Mouse (Mus musculus): ENCODE measurements around the gene Lrrc74a. TPM values are rescaled to one million over a fixed set of nuclear protein-coding genes. Genes with fewer than 3 reads are reported as not detected.

The Lrrc74a gene
- polyA plus RNA-seq, 1 experiment, result 0.08 TPM

GRCm38 (mm10) chr12:86690700-86691485 is 43.3 kb upstream of the Lrrc74a start:
- no peak overlapping the region for H3K4me3 ChIP-seq (ENCODE audit: control insufficient read depth, insufficient read depth, low read length)
- peaks cover 28% of the 10 kb centered on the region for H3K4me1 ChIP-seq (replicated peaks; ENCODE audit: control insufficient read depth, insufficient read depth, low read length)
- H3K36me3 ChIP-seq (ENCODE audit: control insufficient read depth, insufficient read depth, low read length), result no peaks in the 10 kb centered on the region
- no peak for DNase-seq
- no peaks in the 10 kb centered on the region for H3K27me3 ChIP-seq (ENCODE audit: control insufficient read depth, insufficient read depth, low read length)
- TF ChIP-seq CTCF (IDR thresholded peaks at IDR 0.05; ENCODE audit: borderline replicate concordance, control insufficient read depth, extremely low read depth, insufficient read depth, low read length, poor library complexity) (no peak), POLR2A (IDR thresholded peaks at IDR 0.05; ENCODE audit: control insufficient read depth, extremely low read depth, insufficient read depth, low read length, poor library complexity) (no peak)
- no peak overlapping the region for H3K27ac ChIP-seq (ENCODE audit: control insufficient read depth, insufficient read depth, low read length)
- WGBS, result 86% methylated on average over 12 of the region's 12 CpGs

GRCm38 (mm10) chr12:86692471-86693356 is 41.5 kb upstream of the Lrrc74a start:
- Histone ChIP-seq H3K27me3 (ENCODE audit: control insufficient read depth, insufficient read depth, low read length) (no peaks in the 10 kb centered on the region), H3K36me3 (ENCODE audit: control insufficient read depth, insufficient read depth, low read length) (no peaks in the 10 kb centered on the region), H3K4me3 (ENCODE audit: control insufficient read depth, insufficient read depth, low read length) (no peak overlapping the region), H3K4me1 (replicated peaks; ENCODE audit: control insufficient read depth, insufficient read depth, low read length) (peaks cover 18% of the 10 kb centered on the region), H3K27ac (ENCODE audit: control insufficient read depth, insufficient read depth, low read length) (no peak overlapping the region)
- DNase-seq, result no peak
- TF ChIP-seq POLR2A (IDR thresholded peaks at IDR 0.05; ENCODE audit: control insufficient read depth, extremely low read depth, insufficient read depth, low read length, poor library complexity), result no peak
- WGBS, result 69% methylated on average over 5 of the region's 5 CpGs

GRCm38 (mm10) chr12:86693389-86693788 is 40.8 kb upstream of the Lrrc74a start:
- no peak overlapping the region for H3K4me3 ChIP-seq (ENCODE audit: control insufficient read depth, insufficient read depth, low read length)
- no peaks in the 10 kb centered on the region for H3K27me3 ChIP-seq (ENCODE audit: control insufficient read depth, insufficient read depth, low read length)
- H3K4me1 ChIP-seq (replicated peaks; ENCODE audit: control insufficient read depth, insufficient read depth, low read length), result peaks cover 17% of the 10 kb centered on the region
- no peak for DNase-seq
- H3K27ac ChIP-seq (ENCODE audit: control insufficient read depth, insufficient read depth, low read length), result no peak overlapping the region
- no peaks in the 10 kb centered on the region for H3K36me3 ChIP-seq (ENCODE audit: control insufficient read depth, insufficient read depth, low read length)
- no peak for TF ChIP-seq POLR2A (IDR thresholded peaks at IDR 0.05; ENCODE audit: control insufficient read depth, extremely low read depth, insufficient read depth, low read length, poor library complexity)
- TF ChIP-seq CTCF (IDR thresholded peaks at IDR 0.05; ENCODE audit: borderline replicate concordance, control insufficient read depth, extremely low read depth, insufficient read depth, low read length, poor library complexity), result no peak

GRCm38 (mm10) chr12:86694441-86694840 is 39.7 kb upstream of the Lrrc74a start:
- whole genome bisulfite sequencing, result 93% methylated on average over 1 of the region's 1 CpGs
- Histone ChIP-seq H3K4me3 (ENCODE audit: control insufficient read depth, insufficient read depth, low read length) (no peak overlapping the region), H3K27me3 (ENCODE audit: control insufficient read depth, insufficient read depth, low read length) (no peaks in the 10 kb centered on the region), H3K4me1 (replicated peaks; ENCODE audit: control insufficient read depth, insufficient read depth, low read length) (peaks cover 17% of the 10 kb centered on the region), H3K27ac (ENCODE audit: control insufficient read depth, insufficient read depth, low read length) (no peak overlapping the region), H3K36me3 (ENCODE audit: control insufficient read depth, insufficient read depth, low read length) (no peaks in the 10 kb centered on the region)
- no peak for TF ChIP-seq CTCF (IDR thresholded peaks at IDR 0.05; ENCODE audit: borderline replicate concordance, control insufficient read depth, extremely low read depth, insufficient read depth, low read length, poor library complexity)
- no peak for TF ChIP-seq POLR2A (IDR thresholded peaks at IDR 0.05; ENCODE audit: control insufficient read depth, extremely low read depth, insufficient read depth, low read length, poor library complexity)
- DNase-seq, result no peak

- WGBS, result 89% methylated on average over 2 of the region's 2 CpGs
- no peaks in the 10 kb centered on the region for H3K36me3 ChIP-seq (ENCODE audit: control insufficient read depth, insufficient read depth, low read length)
- peaks cover 7% of the 10 kb centered on the region for H3K4me1 ChIP-seq (replicated peaks; ENCODE audit: control insufficient read depth, insufficient read depth, low read length)
- H3K27me3 ChIP-seq (ENCODE audit: control insufficient read depth, insufficient read depth, low read length), result no peaks in the 10 kb centered on the region
- TF ChIP-seq CTCF (IDR thresholded peaks at IDR 0.05; ENCODE audit: borderline replicate concordance, control insufficient read depth, extremely low read depth, insufficient read depth, low read length, poor library complexity), result no peak
- TF ChIP-seq POLR2A (IDR thresholded peaks at IDR 0.05; ENCODE audit: control insufficient read depth, extremely low read depth, insufficient read depth, low read length, poor library complexity), result no peak
- no peak overlapping the region for H3K27ac ChIP-seq (ENCODE audit: control insufficient read depth, insufficient read depth, low read length)
- no peak overlapping the region for H3K4me3 ChIP-seq (ENCODE audit: control insufficient read depth, insufficient read depth, low read length)
- no peak for DNase-seq
These were observed 36.2 kb upstream of the Lrrc74a start for GRCm38 (mm10) chr12:86697996-86698395.

- DNase-seq, result no peak
- Histone ChIP-seq H3K36me3 (ENCODE audit: control insufficient read depth, insufficient read depth, low read length) (no peaks in the 10 kb centered on the region), H3K4me3 (ENCODE audit: control insufficient read depth, insufficient read depth, low read length) (no peak overlapping the region), H3K27ac (ENCODE audit: control insufficient read depth, insufficient read depth, low read length) (no peak overlapping the region), H3K4me1 (replicated peaks; ENCODE audit: control insufficient read depth, insufficient read depth, low read length) (peaks cover 3% of the 10 kb centered on the region; the same call in 1 of the 2 replicates), H3K27me3 (ENCODE audit: control insufficient read depth, insufficient read depth, low read length) (no peaks in the 10 kb centered on the region)
- TF ChIP-seq POLR2A (IDR thresholded peaks at IDR 0.05; ENCODE audit: control insufficient read depth, extremely low read depth, insufficient read depth, low read length, poor library complexity) (no peak), CTCF (IDR thresholded peaks at IDR 0.05; ENCODE audit: borderline replicate concordance, control insufficient read depth, extremely low read depth, insufficient read depth, low read length, poor library complexity) (no peak)
These were observed 35.6 kb upstream of the Lrrc74a start for GRCm38 (mm10) chr12:86698537-86698936.
